Mouse (Mus musculus): ENCODE results near the gene Prm2.

The Prm2 gene

DNA sequence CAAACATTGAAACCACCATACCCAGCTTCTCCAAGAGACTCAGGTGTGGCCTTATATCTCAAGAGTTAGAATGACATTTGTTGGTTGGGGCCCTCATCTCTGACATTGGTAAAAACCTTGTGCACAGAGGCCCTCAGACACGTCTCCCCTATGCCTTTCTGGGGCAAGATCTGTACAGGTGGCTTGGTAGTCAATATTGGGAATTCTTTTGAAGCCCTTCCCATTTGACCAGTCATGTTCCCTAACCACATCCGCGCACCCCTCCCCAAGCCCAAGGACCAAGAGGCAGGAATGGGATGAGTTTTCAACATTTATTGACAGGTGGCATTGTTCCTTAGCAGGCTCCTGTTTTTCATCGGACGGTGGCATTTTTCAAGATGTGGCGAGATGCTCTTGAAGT lies at the start of gene Prm2:
Prm2 (minus strand) TSS at position 101 of the 400 bp plus-strand sequence.
- DNase-seq (ENCODE audit: low spot score), result no peak

DNA sequence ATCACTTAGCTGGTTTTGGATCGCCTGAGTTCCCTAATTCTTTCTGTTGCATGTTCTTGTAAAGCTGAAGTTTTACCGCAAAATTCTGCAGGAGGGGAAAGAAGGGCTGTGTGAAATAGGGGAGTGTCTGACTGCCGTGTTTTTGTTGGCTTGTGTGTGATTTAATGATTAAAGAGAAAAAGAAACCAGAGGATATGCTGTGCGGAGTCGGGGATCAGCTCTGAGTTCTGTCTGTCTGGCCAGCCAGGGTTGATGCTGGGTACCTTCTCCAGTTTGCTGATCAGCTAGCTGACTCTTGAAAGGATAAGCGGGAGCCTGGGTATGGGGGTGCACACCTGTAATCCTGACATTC lies 48.4 kb upstream of the Prm2 start:
- DNase-seq (ENCODE audit: low spot score), result no peak

DNA sequence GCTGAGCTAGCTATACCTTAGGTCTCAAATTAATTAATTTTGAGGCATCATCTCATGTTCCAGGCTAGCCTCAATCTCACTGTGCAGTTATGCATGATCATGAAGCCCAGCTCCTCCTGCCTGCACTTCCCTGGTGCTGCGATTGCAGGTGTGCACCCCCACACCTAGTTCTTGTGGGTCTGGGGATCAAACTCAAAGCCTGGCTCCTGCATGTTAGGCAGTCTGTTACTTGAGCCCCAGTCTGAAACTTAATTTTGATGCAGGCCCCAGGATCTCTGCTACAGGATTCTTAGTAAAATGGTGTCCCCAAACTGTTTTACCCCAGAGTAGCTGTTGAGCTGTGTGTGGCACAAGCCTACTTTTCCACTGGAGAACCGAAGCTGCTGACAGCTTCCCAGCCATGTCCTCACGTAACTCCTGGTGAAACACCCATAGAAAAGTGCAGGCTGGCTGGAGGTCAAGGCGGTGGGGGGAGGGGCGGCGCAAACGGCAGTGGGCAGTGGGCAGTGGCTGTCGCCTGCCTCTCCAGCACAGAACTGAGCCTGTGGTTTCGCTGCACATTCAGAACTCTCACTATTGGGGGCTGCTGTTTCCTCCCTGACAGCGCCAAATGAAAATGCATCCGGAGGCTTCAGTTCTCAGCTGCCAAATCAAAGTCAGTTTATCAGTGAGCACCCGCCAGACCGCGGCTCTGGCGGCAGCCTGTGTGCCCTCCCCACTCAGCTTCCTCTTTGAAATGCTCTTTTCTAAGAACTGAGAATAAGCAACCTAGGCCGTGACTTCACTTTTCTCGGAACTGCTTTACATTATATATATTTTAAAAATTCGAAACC lies 47.8 kb upstream of the Prm2 start:
- no peak for DNase-seq (ENCODE audit: low spot score)

DNA sequence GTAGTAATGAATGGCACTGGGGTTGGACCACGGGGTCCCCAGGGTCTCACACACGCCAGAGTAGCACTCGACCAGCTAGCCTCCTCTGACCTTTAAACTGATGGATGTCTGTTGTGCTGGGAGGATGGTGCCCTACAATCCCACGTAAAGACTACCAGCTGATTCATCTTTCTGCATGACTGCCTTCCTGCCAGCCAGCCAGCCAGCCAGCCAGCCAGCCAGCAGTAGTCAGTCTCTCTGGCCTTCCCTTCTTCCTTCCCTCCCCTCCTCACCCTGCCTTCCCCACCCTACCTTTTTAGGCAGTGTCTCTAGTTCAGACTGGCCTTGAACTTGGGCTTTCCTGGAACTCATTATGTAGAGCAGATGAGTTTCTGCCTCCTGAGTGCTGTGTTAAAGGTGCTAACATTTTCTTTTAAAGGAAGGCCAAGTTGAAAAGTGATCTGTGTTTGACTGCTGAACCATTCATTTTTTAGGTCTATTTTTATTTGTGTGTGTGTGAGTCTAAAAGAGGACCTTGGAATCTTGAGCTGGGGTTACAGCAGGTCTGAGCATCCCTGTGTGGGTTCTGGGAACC lies 46.4 kb upstream of the Prm2 start:
- no peak for DNase-seq (ENCODE audit: low spot score)

DNA sequence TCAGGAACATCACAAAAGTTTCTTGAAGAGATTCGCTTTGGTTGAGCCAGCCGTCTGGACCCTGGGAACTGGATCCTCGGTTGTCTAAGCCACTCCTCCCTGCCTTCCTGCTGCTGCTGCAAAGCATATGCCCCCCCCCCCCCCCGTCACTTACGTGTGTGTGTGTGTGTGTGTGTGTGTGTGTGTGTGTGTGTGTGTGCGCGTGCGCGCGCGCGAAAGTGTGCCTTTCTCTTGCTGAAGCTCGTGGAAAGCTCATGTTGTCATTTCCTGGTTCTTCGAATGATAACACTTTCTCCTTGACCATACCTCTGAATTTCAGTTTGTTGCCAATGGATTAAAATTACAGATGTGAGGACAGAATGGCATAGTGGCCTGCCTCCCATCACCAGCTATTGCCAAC lies 44.1 kb upstream of the Prm2 start:
- no peak for DNase-seq (ENCODE audit: low spot score)

DNA sequence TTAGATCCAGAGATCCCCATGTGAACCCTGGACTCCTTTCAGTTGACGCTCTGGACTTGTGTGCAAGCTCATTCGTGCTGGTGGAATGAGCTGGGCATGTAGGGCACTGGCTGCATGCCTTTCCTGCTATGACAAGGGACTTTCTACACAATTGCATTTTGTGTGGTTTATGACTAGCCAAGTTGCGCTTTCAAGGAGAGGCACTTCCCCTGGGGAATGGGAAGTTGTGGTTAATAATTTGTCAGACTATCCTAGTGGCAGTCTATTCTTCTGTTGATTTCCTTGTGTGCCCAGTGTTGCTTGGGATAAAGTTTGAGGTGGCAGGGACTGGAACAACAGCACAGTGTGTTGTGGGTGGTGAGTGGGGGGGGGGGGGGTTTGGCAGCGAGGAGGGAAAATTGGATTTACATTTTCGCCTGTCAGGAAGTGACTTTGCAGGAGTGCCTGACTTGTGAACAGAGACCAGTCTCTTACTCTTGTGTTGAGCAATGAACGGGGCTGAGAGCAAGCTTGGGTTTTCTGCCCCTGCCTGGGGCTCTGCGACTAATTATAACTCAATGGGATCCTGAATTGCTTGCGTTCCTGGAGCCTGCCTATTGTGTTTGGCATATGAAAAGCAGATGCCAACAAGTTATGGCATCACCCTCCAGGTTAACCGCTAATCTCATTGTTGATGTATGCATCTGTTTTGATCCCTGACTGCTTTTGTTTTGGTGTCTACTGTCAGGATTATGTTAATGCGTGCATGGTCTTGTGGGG lies 42.7 kb upstream of the Prm2 start:
- no peak for DNase-seq (ENCODE audit: low spot score)

DNA sequence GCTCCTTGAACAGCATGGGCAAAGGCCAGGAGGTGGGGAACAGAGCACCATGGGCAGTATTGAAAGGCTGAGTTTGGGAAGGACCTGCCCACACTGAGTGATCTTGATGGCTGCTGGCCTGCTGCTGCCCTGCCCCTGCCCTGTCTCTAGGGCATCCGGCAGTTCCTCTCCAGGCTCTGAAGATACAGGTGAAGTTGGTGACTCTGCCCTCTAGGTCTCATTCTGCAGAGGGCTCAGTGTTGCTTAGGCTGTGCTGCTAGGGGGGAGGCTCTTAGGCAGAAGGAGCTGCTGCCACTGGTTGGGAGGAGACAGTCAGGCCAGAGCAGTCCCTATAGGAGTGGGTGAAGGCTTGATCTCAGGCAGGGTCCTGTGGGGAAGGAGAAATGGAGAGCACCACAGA lies 42.0 kb upstream of the Prm2 start:
- no peak for DNase-seq (ENCODE audit: low spot score)

DNA sequence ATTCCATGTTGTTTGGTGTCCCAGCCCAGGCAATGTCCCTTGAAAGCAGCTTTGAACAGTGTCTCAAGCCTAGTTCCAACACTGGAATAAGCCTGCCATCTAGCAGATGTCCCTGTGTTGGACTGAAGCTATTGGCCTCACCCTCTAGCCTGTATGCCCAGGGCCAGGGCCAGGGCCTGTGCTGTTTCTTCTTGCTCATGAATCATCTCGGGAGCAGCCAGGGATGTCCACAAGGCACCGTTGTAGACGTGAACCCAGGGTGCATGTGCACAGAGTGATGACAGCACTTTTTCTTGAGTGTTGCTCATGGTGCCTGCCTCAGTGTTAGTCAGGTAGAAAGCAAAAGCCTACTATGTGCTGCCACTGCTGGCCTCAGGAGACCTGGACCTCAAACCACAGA lies 41.3 kb upstream of the Prm2 start:
- no peak for DNase-seq (ENCODE audit: low spot score)

DNA sequence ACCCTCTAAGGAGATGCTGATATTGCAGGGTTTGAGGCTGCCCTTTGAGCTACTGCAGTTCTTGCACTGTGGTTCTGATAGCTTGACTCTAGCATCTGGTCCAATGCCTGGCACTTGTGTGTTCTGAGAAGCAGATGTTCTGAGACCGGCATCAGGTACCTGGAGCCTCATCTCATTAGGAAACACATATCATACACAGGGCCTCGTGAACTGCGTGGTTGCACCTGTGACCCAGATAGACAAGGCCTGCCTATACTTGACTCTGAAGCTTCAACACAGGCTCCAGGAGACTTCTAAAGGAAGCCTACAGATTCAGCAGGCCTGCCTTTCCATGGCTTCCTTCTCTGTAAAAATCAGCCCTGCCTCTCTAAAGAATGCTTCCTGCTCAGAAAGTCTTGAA lies 40.5 kb upstream of the Prm2 start:
- DNase-seq (ENCODE audit: low spot score), result no peak

DNA sequence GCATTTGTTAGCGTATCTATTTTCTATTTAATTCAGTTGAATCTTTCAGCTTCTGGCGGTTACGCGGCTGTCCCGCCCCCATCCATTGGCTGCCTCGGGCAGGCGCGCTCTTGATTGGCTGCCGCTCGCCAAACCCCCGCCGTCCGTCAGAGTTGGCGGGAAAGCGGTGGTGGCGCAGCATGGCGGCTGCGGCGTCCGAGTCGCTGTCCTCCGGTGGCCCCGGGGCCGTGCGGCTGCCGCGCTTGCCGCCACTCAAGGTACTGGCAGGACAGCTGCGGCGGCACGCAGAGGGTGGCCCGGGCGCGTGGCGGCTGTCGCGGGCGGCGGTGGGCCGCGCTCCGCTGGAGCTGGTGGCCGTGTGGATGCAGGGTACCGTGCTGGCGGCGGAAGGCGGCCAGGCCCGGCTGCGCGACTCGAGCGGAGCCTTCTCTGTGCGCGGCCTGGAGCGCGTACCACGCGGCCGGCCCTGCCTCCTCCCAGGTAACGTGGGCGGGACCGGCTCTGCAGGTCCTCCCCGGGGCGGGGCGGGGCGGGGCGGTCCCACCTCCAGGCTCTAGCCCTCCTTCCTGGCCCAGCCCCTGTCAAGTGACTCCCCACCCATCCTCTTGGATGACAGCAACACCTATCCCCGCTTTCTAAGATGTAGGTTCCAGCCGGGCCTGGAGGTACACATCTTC lies 39.1 kb upstream of the Prm2 start, which contains the start of gene Rmi2:
Rmi2 (plus strand) TSS at position 149 of the 677 bp plus-strand sequence.
- peak; percentile 28 for DNase-seq (ENCODE audit: low spot score)

DNA sequence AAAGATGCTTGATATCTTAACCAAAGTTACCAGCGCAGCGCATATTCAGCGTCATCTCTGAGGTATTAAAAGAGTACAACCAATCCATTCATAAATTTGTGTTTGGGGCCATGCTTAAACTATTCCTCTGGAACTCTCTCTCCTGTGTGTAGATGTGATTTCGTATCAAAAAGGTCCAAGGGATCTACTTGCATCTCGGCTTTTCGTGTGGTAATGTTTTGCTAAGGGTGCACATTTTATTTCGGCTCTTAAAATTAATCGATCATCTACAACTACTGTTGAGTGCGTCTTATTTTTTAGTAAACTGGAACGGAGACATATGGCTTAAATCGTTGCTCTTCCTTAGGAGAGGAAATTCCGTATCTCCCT lies 38.6 kb upstream of the Prm2 start:
- DNase-seq (ENCODE audit: low spot score), result no peak

DNA sequence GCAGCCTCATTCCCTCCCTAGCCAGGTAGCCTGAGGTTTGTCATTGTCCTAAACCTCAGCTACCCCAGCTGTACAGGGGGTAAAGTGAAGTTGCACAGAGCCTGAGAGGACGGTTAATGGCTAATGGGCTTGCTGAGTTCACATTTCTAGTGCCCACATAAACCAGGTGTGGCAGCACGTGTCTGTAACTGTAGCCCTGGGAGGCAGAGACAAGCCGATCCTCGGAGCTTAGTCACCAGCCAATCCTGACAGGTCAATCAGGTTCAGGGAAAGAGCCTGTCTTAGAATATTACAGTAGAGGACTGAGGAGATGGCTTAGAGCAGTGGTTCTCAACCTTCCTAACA lies 32.5 kb upstream of the Prm2 start:
- DNase-seq (ENCODE audit: low spot score), result no peak

DNA sequence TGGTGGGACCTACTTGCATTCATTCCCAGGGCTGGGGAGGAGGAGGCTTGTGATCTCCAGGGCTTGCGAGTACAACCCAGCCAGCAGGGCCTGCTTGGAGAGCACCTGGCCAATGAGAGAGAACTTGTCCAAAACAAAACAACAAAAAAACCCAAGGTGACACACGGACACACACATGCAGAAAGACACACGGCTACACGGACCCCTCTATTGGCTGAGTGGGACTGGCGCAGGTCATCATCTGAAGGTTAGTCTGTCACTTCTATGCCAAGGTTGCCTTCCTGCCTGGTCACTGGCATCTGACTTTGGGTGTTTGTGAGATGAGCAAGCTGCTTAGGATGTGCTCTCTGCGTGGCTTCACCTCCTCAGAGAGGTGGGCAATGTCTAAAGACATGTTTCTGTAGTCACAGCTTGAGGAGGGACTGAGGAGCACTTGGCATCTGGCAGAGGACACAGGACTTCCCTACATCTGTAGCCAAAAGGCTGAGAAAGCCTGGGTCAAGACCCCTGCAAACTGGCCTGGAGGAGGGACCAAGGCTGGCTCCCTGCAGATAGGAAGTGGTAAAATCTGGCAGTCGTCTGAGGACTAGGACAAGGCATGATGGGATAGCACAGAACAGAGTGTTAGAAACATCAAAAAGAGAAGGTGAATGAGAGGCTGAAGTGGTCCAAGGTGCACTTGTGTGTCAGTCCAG lies 32.0 kb upstream of the Prm2 start:
- no peak for DNase-seq (ENCODE audit: low spot score)

DNA sequence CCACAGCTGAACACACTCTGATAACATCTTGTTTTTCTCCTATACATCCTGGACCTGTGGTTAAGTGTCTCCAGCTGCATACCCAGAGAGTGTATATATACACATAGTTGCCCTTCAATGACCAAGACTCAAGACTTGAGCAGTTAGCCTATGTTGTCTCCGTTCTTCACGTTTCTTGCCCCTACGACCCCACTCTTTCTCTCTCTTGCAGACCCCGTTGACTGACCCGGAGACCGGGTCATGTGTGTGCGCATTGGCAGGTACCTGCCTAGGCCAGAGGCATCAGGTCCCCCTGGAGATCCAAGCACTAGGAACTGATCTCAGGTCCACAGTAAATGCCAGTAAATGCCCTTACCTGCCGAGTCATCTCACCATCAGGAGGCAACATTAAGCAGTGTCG lies 31.3 kb upstream of the Prm2 start:
- DNase-seq (ENCODE audit: low spot score), result no peak

DNA sequence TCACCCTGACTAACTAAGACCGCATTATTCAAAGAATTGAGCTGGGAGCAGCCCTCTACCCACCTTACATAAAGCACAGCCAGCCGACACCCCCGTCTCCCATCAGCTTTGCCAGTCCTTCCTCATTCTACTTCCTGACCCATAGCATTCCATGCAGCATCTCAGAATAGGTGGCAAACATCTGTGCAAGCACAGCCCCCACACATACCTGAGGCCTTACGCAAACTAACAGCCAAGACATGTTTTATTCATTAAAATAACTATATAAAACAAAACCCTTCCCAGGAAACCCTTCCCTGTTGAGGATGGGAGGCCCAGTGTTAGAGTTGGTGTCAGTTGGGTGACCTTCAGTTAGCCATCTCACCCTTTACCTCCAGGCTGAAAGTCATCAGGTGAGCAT lies 29.9 kb upstream of the Prm2 start:
- no peak for DNase-seq (ENCODE audit: low spot score)

DNA sequence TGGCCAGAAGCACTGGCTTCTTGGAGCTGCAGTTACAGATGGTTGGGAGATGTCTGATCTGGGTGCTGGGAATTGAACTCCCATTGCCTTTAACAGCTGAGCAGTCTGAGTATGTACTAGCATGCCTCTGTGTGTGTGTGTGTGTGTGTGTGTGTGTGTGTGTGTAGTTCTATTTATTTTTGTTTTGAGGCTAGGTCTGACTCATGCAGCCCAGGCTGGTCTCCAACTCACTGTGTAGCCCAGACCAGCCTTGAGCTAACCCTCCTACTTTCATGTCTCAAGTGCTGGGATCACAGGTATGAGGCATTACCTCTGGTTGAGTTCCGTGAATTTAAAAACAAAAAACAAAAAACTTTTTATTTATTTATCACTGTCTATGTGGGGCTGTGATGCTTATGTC lies 28.6 kb upstream of the Prm2 start:
- no peak for DNase-seq (ENCODE audit: low spot score)

DNA sequence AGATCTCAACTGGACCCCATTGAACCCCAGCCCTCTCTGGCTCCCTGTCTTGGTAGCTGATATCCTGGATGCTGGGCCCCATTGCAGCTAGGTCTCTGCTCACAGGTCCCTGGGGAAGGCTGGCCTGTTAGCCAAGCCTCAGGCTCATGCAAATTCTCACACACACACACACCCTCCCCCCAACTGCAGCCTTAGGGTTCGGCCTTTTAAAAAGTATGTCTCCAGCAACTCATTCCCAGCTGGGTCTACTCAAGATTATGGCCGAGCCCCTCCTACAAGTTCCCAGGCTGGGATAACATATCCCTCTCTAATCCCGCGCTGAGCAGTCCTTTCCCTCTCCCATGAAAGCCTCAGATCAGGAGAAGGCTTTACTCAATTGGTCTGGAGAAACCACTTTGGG lies 25.5 kb upstream of the Prm2 start:
- DNase-seq (ENCODE audit: low spot score), result no peak

DNA sequence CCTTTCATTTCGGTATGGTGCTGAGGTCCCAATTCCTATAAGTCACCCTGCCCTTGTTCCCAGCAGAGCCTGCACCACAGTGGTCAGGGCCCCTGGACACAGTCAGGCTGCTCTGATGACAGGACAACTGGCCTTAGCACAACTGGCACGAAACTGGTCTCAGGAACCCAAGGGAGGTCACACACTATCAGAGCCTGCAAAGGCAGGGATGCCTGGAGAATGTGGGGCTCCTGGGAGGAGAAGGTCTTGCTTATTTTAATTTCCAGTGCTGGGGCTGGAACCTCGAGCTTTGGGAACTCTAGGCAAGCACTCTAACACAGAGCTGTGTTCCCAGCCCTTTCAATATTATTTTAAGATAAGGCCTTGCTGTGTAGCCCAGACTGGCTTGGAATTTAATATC lies 24.0 kb upstream of the Prm2 start:
- DNase-seq (ENCODE audit: low spot score), result no peak

DNA sequence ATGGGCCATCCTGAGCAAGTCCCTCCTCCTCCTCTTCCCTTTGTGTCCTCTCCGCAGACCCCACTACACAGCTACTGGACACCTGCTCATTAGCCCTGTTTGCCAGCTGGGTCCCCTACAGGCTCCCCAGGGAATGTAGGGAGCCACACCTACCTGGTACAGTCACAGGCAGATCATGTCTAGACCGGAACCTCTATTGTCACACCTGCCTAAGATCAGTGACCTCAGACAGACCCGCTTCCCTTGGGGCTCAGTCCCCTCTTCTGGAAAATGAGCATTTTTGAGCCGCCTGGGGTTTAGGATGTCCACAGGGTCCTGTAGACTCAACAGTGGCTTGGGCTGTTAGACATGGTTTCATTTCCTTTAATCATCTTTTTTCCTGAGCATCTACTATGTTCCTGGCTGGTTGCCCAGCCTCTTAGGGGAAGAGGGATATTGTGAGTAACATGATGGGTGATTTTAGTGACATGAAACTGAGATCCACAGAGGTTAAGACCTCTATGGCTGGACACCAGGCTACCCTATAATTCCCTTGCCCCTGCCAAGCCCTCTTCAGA lies 22.7 kb upstream of the Prm2 start:
- DNase-seq (ENCODE audit: low spot score), result no peak

DNA sequence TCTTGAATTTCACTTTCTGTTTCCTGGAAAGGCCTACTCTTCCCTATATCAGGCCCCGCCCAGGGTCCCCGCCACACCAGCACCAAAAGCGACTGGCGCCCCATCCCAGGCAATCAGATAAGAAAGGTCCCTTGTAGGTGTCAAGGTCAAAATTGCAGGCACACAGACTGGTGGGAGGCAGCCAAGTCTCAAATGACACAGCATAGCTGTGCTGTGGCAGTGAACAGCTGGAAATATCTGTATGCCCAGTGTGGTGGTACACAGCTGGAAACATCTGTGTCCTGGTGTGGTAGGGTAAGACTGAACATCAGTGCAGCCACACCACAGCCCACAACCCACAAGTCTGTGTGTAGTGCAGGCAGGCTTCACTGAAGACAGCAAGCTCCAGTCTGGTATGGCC lies 18.9 kb upstream of the Prm2 start:
- no peak for DNase-seq (ENCODE audit: low spot score)

DNA sequence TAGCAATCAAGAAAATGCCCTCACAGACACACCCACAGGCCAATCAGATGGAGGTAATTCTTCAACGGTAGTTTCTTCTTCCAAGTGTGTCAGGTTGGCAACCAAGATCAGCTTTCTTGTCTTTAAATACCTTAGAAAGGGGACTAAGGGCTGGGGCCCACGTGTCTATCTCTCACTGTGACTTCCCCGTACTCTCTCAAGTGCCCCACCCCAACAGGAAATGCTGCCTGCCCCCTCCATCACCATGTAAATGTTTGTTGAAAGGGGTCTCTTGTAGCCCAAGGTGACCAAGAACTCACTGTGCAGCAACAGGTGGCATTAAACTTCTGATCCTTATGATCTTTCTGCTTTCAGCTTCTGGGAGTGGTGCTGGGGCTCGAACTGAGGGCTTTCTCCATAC lies 17.8 kb upstream of the Prm2 start:
- no peak for DNase-seq (ENCODE audit: low spot score)

DNA sequence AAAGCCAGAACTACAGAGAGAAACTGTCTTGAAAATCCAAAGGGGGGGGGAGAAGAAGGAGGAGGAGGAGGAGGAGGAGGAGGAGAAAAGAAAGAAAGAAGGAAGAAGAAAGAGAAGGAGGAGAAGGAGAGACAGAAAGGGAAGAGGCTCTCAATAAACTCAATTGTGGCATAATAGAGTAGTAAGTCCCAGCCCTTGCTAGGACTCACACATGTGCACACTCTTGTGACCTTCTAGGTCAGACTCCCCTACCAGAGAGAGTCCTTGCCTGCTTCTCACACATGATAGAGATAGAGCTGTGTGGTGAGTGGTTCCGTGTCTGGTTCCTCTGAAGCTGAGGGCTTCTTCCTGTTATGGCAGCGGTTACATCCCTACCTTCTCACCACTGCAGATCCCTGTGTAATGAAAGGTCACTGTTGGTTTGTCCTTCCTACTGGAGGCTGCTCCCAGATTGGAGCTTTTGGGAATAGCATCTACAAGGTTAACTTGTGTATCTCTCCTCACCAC lies 17.0 kb upstream of the Prm2 start, which contains the start of gene Gm11172:
Gm11172 (plus strand) TSS at position 51 of the 507 bp plus-strand sequence.
- no peak for DNase-seq (ENCODE audit: low spot score)
